Comparison of ENCODE assay signal across 7 mouse cellular contexts in the genomic region with DNA sequence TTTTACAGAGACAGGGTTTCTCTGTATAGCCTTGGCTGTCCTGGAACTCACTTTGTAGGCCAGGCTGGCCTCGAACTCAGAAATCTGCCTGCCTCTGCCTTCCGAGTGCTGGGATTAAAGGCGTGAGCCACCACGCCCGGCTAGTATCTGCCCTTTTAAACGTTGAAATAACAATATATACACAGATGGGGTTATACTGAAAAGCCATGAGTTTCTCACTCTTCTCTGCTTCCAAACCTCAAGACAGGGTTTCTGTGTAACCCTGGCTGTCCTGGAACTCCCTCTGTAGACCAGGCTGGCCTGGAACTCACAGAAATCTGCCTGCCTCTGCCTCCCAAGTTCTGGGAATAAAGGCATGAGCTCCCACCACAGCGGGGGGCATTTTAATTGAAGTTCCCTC. TPM values are rescaled to one million over a fixed set of nuclear protein-coding genes. Genes with fewer than 3 reads are reported as not detected.
A peak's percentile ranks its signal among the peaks of the same experiment; 100 is the strongest.
DNase-seq lines count a peak whose midpoint lies in the region; ATAC-seq and TF ChIP-seq lines count a peak whose summit lies in the region.
"Not testable (repeated sequence)": the region's sequence is repeated elsewhere in the genome, so short reads cannot be mapped to it uniquely, and the experiment has no call there.

No protein-coding gene starts in this region.

- 0 out of 2 replicates have a peak overlapping the region, but pooled peaks have one; percentile 100 for H3K9ac ChIP-seq in forebrain, embryonic 12.5 days
- H3K9ac ChIP-seq in heart, embryonic 13.5 days, result peak overlapping the region; percentile 99; the same call in 1 of the 2 replicates
- not testable (repeated sequence) for H3K9ac ChIP-seq in hindbrain, embryonic 16.5 days (ENCODE audit: low read depth, low read length); lung, embryonic 16.5 days (ENCODE audit: low read length); neural tube, embryonic 13.5 days
- H3K9ac ChIP-seq in limb, embryonic 14.5 days (ENCODE audit: low read depth, low read length, severe bottlenecking), result 0 out of 2 replicates have a peak overlapping the region, but pooled peaks have one; percentile 99

- 0 out of 2 replicates have a peak overlapping the region, but pooled peaks have one; percentile 65 for H3K4me2 ChIP-seq in forebrain, embryonic 12.5 days
- peak overlapping the region; percentile 82 for H3K4me2 ChIP-seq in heart, embryonic 13.5 days
- H3K4me2 ChIP-seq in hindbrain, embryonic 16.5 days (ENCODE audit: low read length), result peak overlapping the region; percentile 63
- peak overlapping the region; percentile 57; the same call in 1 of the 2 replicates for H3K4me2 ChIP-seq in limb, embryonic 14.5 days (replicated peaks; ENCODE audit: low read depth, low read length, severe bottlenecking)
- H3K4me2 ChIP-seq in lung, embryonic 16.5 days (ENCODE audit: low read depth, low read length), result not testable (repeated sequence)
- H3K4me2 ChIP-seq in neural tube, embryonic 13.5 days, result peak overlapping the region; percentile 82

- not testable (repeated sequence) for H3K4me3 ChIP-seq in forebrain, embryonic 12.5 days (replicated peaks); hindbrain, embryonic 16.5 days (ENCODE audit: low read length); limb, embryonic 14.5 days (replicated peaks; ENCODE audit: low read length); lung, embryonic 16.5 days (ENCODE audit: low read length); neural tube, embryonic 13.5 days
- H3K4me3 ChIP-seq in heart, embryonic 13.5 days, result peak overlapping the region; percentile 99; the same call in 1 of the 2 replicates

- H3K27me3 ChIP-seq in forebrain, embryonic 12.5 days; heart, embryonic 13.5 days (replicated peaks); hindbrain, embryonic 16.5 days (replicated peaks; ENCODE audit: control insufficient read depth, insufficient read depth, low read length); limb, embryonic 14.5 days (ENCODE audit: control insufficient read depth, insufficient read depth, low read length); lung, embryonic 16.5 days (ENCODE audit: control insufficient read depth, insufficient read depth, low read depth, low read length); neural tube, embryonic 13.5 days: not testable (repeated sequence)

- H3K9me3 ChIP-seq in forebrain, embryonic 12.5 days; heart, embryonic 13.5 days; hindbrain, embryonic 16.5 days (ENCODE audit: control insufficient read depth, low read length); limb, embryonic 14.5 days (ENCODE audit: control insufficient read depth, low read length); lung, embryonic 16.5 days (ENCODE audit: control insufficient read depth, low read length); neural tube, embryonic 13.5 days: not testable (repeated sequence)

- not testable (repeated sequence) for H3K36me3 ChIP-seq in forebrain, embryonic 12.5 days (replicated peaks); heart, embryonic 13.5 days; hindbrain, embryonic 16.5 days (ENCODE audit: control insufficient read depth, insufficient read depth, low read length); limb, embryonic 14.5 days (ENCODE audit: control insufficient read depth, insufficient read depth, low read length); lung, embryonic 16.5 days (ENCODE audit: control insufficient read depth, insufficient read depth, low read length); neural tube, embryonic 13.5 days

- 84% methylated on average over 7 of the region's 7 CpGs for WGBS in forebrain, embryonic 12.5 days
- WGBS in heart, embryonic 13.5 days, result 82% methylated on average over 7 of the region's 7 CpGs
- WGBS in hindbrain, embryonic 16.5 days, result 87% methylated on average over 7 of the region's 7 CpGs
- WGBS in limb, embryonic 14.5 days, result 90% methylated on average over 7 of the region's 7 CpGs
- WGBS in lung, embryonic 16.5 days, result 84% methylated on average over 7 of the region's 7 CpGs
- WGBS in neural tube, embryonic 13.5 days, result 87% methylated on average over 7 of the region's 7 CpGs

- H3K4me1 ChIP-seq in forebrain, embryonic 12.5 days, result peaks cover 24% of the 10 kb centered on the region
- peaks cover 27% of the 10 kb centered on the region for H3K4me1 ChIP-seq in heart, embryonic 13.5 days
- peaks cover 11% of the 10 kb centered on the region for H3K4me1 ChIP-seq in hindbrain, embryonic 16.5 days (ENCODE audit: control insufficient read depth, insufficient read depth, low read depth, low read length)
- peaks cover 16% of the 10 kb centered on the region for H3K4me1 ChIP-seq in limb, embryonic 14.5 days (ENCODE audit: control insufficient read depth, insufficient read depth, low read length)
- H3K4me1 ChIP-seq in lung, embryonic 16.5 days (replicated peaks; ENCODE audit: control insufficient read depth, insufficient read depth, low read length), result peaks cover 19% of the 10 kb centered on the region
- H3K4me1 ChIP-seq in neural tube, embryonic 13.5 days (replicated peaks), result peaks cover 29% of the 10 kb centered on the region

- not testable (repeated sequence) for TF ChIP-seq POLR2A in limb, embryonic 14.5 days (IDR thresholded peaks at IDR 0.05; ENCODE audit: borderline replicate concordance, extremely low read depth, insufficient read depth, insufficient read length)

- not testable (repeated sequence) for ATAC-seq in forebrain, embryonic 12.5 days (ENCODE audit: low FRiP score); heart, embryonic 13.5 days (ENCODE audit: extremely low read depth, insufficient number of reproducible peaks, low FRiP score, low TSS enrichment); hindbrain, embryonic 16.5 days; limb, embryonic 14.5 days (ENCODE audit: low FRiP score, low read depth); lung, embryonic 16.5 days (ENCODE audit: low read depth); neural tube, embryonic 13.5 days (ENCODE audit: low read depth)

- peak overlapping the region; percentile 96; the same call in 1 of the 2 replicates for H3K27ac ChIP-seq in forebrain, embryonic 12.5 days
- peak overlapping the region; percentile 99; the same call in 1 of the 2 replicates for H3K27ac ChIP-seq in heart, embryonic 13.5 days (replicated peaks)
- not testable (repeated sequence) for H3K27ac ChIP-seq in hindbrain, embryonic 16.5 days (ENCODE audit: low read depth, low read length)
- H3K27ac ChIP-seq in limb, embryonic 14.5 days (replicated peaks; ENCODE audit: low read depth, low read length), result peak overlapping the region; percentile 97; the same call in 1 of the 2 replicates
- peak overlapping the region; percentile 99; the same call in 1 of the 2 replicates for H3K27ac ChIP-seq in lung, embryonic 16.5 days (ENCODE audit: low read length)
- H3K27ac ChIP-seq in neural tube, embryonic 13.5 days (replicated peaks), result peak overlapping the region; percentile 99; the same call in 1 of the 2 replicates

- DNase-seq in cerebellum, adult 9-11 months, result peak; percentile 41
- not testable (repeated sequence) for DNase-seq in limb, embryonic 14.5 days (ENCODE audit: low spot score)

RNA-seq across cellular contexts. Expression of gene Tra2a, which starts 0.6 kb away (rescaled TPM):
- 164 and 168 TPM in 2 replicates for polyA plus RNA-seq in forebrain, embryonic 12.5 days (2016; fragmentation: Nextera tagmentation; extraction: Ambion mirVana)
- polyA plus RNA-seq in heart, embryonic 13.5 days (2015; fragmentation: Nextera tagmentation; extraction: Ambion mirVana), result 57.7 and 67.6 TPM in 2 replicates
- polyA plus RNA-seq in hindbrain, embryonic 16.5 days (2015; fragmentation: Nextera tagmentation; extraction: Ambion mirVana), result 97.0 and 97.9 TPM in 2 replicates
- polyA plus RNA-seq in limb, embryonic 14.5 days (2012; rRNA removed), result 190 and 210 TPM in 2 replicates
- polyA plus RNA-seq in limb, embryonic 14.5 days (2014; fragmentation: Nextera tagmentation; extraction: Ambion mirVana), result 43.3 and 50.9 TPM in 2 replicates
- polyA plus RNA-seq in lung, embryonic 16.5 days (2015; fragmentation: Nextera tagmentation; extraction: Ambion mirVana), result 111 TPM in 2 replicates
- polyA plus RNA-seq in neural tube, embryonic 13.5 days (2015; fragmentation: Nextera tagmentation; extraction: Ambion mirVana), result 140 and 154 TPM in 2 replicates

RNA-seq across cellular contexts. Expression of gene Igf2bp3, which starts 49.7 kb away (rescaled TPM):
- polyA plus RNA-seq in forebrain, embryonic 12.5 days (2016; fragmentation: Nextera tagmentation; extraction: Ambion mirVana), result 98.9 and 107 TPM in 2 replicates
- 39.2 and 44.0 TPM in 2 replicates for polyA plus RNA-seq in heart, embryonic 13.5 days (2015; fragmentation: Nextera tagmentation; extraction: Ambion mirVana)
- 15.5 and 19.2 TPM in 2 replicates for polyA plus RNA-seq in hindbrain, embryonic 16.5 days (2015; fragmentation: Nextera tagmentation; extraction: Ambion mirVana)
- polyA plus RNA-seq in limb, embryonic 14.5 days (2012; rRNA removed), result 28.4 and 34.6 TPM in 2 replicates
- polyA plus RNA-seq in limb, embryonic 14.5 days (2014; fragmentation: Nextera tagmentation; extraction: Ambion mirVana), result 60.8 and 71.0 TPM in 2 replicates
- polyA plus RNA-seq in lung, embryonic 16.5 days (2015; fragmentation: Nextera tagmentation; extraction: Ambion mirVana), result 37.5 and 41.0 TPM in 2 replicates
- polyA plus RNA-seq in neural tube, embryonic 13.5 days (2015; fragmentation: Nextera tagmentation; extraction: Ambion mirVana), result 40.9 and 47.2 TPM in 2 replicates

RNA-seq across cellular contexts. Expression of gene Ccdc126, which starts 54.6 kb away (rescaled TPM):
- 5.7 and 6.0 TPM in 2 replicates for polyA plus RNA-seq in forebrain, embryonic 12.5 days (2016; fragmentation: Nextera tagmentation; extraction: Ambion mirVana)
- polyA plus RNA-seq in heart, embryonic 13.5 days (2015; fragmentation: Nextera tagmentation; extraction: Ambion mirVana), result 8.0 and 8.3 TPM in 2 replicates
- polyA plus RNA-seq in hindbrain, embryonic 16.5 days (2015; fragmentation: Nextera tagmentation; extraction: Ambion mirVana), result 9.4 and 10.7 TPM in 2 replicates
- polyA plus RNA-seq in limb, embryonic 14.5 days (2012; rRNA removed), result 5.6 and 7.2 TPM in 2 replicates
- polyA plus RNA-seq in limb, embryonic 14.5 days (2014; fragmentation: Nextera tagmentation; extraction: Ambion mirVana), result 11.2 and 12.2 TPM in 2 replicates
- polyA plus RNA-seq in lung, embryonic 16.5 days (2015; fragmentation: Nextera tagmentation; extraction: Ambion mirVana), result 14.3 and 14.6 TPM in 2 replicates
- polyA plus RNA-seq in neural tube, embryonic 13.5 days (2015; fragmentation: Nextera tagmentation; extraction: Ambion mirVana), result 8.8 and 11.6 TPM in 2 replicates
